Mouse (Mus musculus) G1E (cell line): ENCODE data around the gene Tmem40. TPM values are rescaled to one million over a fixed set of nuclear protein-coding genes. Genes with fewer than 3 reads are reported as not detected.

Experiments
- ATAC-seq: 2 replicates; pipeline ENCODE4 v1.8.0; 2016; ENCODE audit warnings: mild to moderate bottlenecking; ENCODE audit not compliant: insufficient number of reproducible peaks, poor library complexity, low FRiP score, severe bottlenecking; ENCODE audit errors: extremely low read depth
- DNase-seq: peaks from one replicate; pipeline ENCODE4 v3.0.0; 2012; ENCODE audit warnings: low spot score
- H3K27me3 ChIP-seq: 2 replicates; pipeline ENCODE4 v1.6.1; 2012; ENCODE audit warnings: mild to moderate bottlenecking, low read length, inconsistent platforms; ENCODE audit not compliant: insufficient read depth
- H3K36me3 ChIP-seq: replicated peaks from 2 replicates; pipeline ENCODE3; 2012; ENCODE audit warnings: mild to moderate bottlenecking, inconsistent platforms
- H3K4me1 ChIP-seq: 2 replicates; pipeline ENCODE4 v1.6.1; 2012; ENCODE audit warnings: low read depth, low read length, inconsistent platforms, mixed read lengths; ENCODE audit not compliant: insufficient read depth
- H3K4me3 ChIP-seq: 2 replicates; pipeline ENCODE4 v1.5.1; 2012; ENCODE audit warnings: low read depth, mild to moderate bottlenecking, inconsistent platforms, low read length, moderate library complexity, mixed read lengths
- H3K9me3 ChIP-seq: replicated peaks from 2 replicates; pipeline ENCODE4 v1.6.1; 2012; ENCODE audit warnings: inconsistent platforms
- CTCF ChIP-seq: IDR thresholded peaks from 2 replicates; pipeline ENCODE4 v1.5.1; 2012; ENCODE audit warnings: low read depth, low read length, inconsistent platforms, mixed read lengths
- GATA1 ChIP-seq: IDR thresholded peaks from 2 replicates; pipeline ENCODE4 v1.6.1; 2012; ENCODE audit warnings: borderline replicate concordance, low read length, inconsistent platforms, mixed read lengths
- GATA2 ChIP-seq: IDR thresholded peaks from 2 replicates; pipeline ENCODE4 v1.6.1; 2012; ENCODE audit warnings: low read depth, low read length, inconsistent platforms, borderline replicate concordance
- POLR2AphosphoS5 ChIP-seq: IDR thresholded peaks from 2 replicates; pipeline ENCODE4 v1.6.1; 2012; ENCODE audit warnings: low read depth, low read length, inconsistent platforms; ENCODE audit not compliant: insufficient replicate concordance
- TAL1 ChIP-seq: conservative IDR thresholded peaks from 2 replicates; pipeline ENCODE4 v1.6.1; 2012; ENCODE audit warnings: low read depth, low read length, inconsistent platforms, mixed read lengths
- polyA plus RNA-seq: library from polyadenylated mRNA; stranded (reverse); fragments of >175 nt; gene quantifications from 2 replicates; pipeline ENCODE4 v1.2.3, GENCODE M21; 2012
- total RNA-seq, 2 experiments: library from RNA; stranded (forward) in 1 of 2; stranded (reverse) in 1 of 2; fragments of 200-1000 nt in 1 of 2; fragments of >200 nt in 1 of 2; fragmentation: Nextera tagmentation in 1 of 2; gene quantifications; 2 replicates each; pipeline ENCODE4 v1.2.3; 2014 to 2017

Tmem40 gene
- total and polyA plus RNA-seq, 3 experiments = 1.8 to 14.6 (median 2.8) TPM

DNA sequence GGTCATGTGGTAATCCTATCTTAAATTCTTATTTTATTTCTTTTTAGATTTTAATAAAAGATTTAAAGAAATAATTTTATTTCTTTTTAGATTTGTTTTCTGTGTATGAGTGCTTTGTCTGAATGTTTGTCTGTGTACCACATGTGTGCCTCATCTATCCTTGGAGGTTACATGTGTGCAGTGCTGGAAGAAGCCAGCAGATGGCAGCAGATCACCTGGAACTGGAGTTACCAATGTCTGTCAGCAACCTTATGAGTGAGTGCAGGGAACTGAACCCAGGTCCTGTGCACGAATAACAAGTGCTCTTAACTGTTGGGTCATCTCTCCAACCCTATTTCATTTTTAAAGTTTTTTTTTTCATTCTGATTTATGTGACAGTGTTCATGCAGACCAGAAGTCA lies 35.1 kb downstream of the Tmem40 start:
- ATAC-seq = 0 out of 2 replicates have a peak, but pooled peaks have one; percentile 28
- Histone ChIP-seq H3K36me3 (no peaks in the 10 kb centered on the region), H3K4me1 (no peaks in the 10 kb centered on the region), H3K9me3 (peaks cover 4% of the 10 kb centered on the region; the same call in 1 of the 2 replicates), H3K4me3 (no peak overlapping the region), H3K27me3 (peaks cover 47% of the 10 kb centered on the region)
- TF ChIP-seq GATA1 (no peak), CTCF (peak; percentile 79)
- DNase-seq = no peak

- Histone ChIP-seq H3K4me3 (no peak overlapping the region), H3K4me1 (peaks cover 12% of the 10 kb centered on the region), H3K9me3 (0 out of 2 replicates have a peak, but pooled peaks cover 2% of the 10 kb centered on the region), H3K27me3 (peaks cover 35% of the 10 kb centered on the region), H3K36me3 (no peaks in the 10 kb centered on the region)
- ATAC-seq (no peak), DNase-seq (no peak)
- no peak for TF ChIP-seq TAL1
- no peak for TF ChIP-seq CTCF
Measured at GRCm38 (mm10) chr6:115722246-115722645, 40.0 kb downstream of the Tmem40 start.

GRCm38 (mm10) chr6:115717715-115718558 lies 44.3 kb downstream of the Tmem40 start:
- Histone ChIP-seq H3K4me1 (peaks cover 13% of the 10 kb centered on the region), H3K9me3 (no peaks in the 10 kb centered on the region), H3K36me3 (no peaks in the 10 kb centered on the region), H3K4me3 (no peak overlapping the region; the same call in 1 of the 2 replicates), H3K27me3 (peaks cover 22% of the 10 kb centered on the region)
- TF ChIP-seq POLR2AphosphoS5 (no peak), GATA1 (no peak), TAL1 (no peak), GATA2 (no peak), CTCF (no peak)
- ATAC-seq = peak; percentile 45; the same call in 1 of the 2 replicates
- peak; percentile 21 for DNase-seq

DNA sequence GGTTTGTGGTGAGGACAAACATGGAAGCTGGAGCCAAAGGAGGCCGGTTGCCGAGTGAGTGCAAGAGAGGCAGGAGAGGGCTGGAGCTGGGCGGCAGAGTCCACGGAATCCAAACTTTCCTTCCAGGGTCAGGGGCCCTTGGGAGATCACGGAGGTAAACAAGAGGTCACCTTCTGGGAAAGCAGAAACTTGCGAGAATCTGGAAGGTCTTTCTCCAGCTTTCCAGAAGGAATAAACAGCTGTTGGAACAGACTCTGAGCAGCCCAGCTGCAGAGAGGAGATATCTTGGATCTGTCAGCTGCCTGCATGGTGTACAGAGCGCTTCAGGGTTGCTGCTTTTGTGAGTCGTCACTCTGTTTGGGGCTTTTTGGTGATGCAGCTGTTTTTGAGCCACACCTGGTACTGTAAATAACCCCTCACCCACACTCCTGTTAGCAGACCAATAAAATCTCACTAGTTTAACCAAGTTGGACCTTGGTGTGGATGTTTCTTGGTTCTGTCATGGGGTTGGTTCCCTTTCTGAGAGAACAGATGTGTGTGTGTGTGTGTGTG lies 45.0 kb downstream of the Tmem40 start:
- Histone ChIP-seq H3K27me3 (peaks cover 15% of the 10 kb centered on the region), H3K4me1 (peaks cover 13% of the 10 kb centered on the region), H3K9me3 (no peaks in the 10 kb centered on the region), H3K36me3 (no peaks in the 10 kb centered on the region), H3K4me3 (no peak overlapping the region)
- TF ChIP-seq GATA2 = no peak
- no peak; the same call in 1 of the 2 replicates for TF ChIP-seq TAL1
- no peak for TF ChIP-seq POLR2AphosphoS5
- no peak for TF ChIP-seq GATA1
- TF ChIP-seq CTCF = no peak
- DNase-seq = no peak
- ATAC-seq = peak; percentile 15; the same call in 1 of the 2 replicates

- peaks cover 18% of the 10 kb centered on the region for H3K27me3 ChIP-seq
- no peaks in the 10 kb centered on the region for H3K9me3 ChIP-seq
- no peaks in the 10 kb centered on the region for H3K36me3 ChIP-seq
- H3K4me3 ChIP-seq = no peak overlapping the region
- no peak for DNase-seq
- no peak for TF ChIP-seq GATA2
- TF ChIP-seq GATA1 = no peak
- TF ChIP-seq TAL1 = no peak
- TF ChIP-seq CTCF = no peak
- no peak for TF ChIP-seq POLR2AphosphoS5
- 0 out of 2 replicates have a peak, but pooled peaks cover 2% of the 10 kb centered on the region for H3K4me1 ChIP-seq
- ATAC-seq = no peak
Measured at GRCm38 (mm10) chr6:115711261-115711660, 50.9 kb downstream of the Tmem40 start.

- TF ChIP-seq TAL1 = no peak
- TF ChIP-seq CTCF = no peak
- TF ChIP-seq GATA2 = no peak
- TF ChIP-seq POLR2AphosphoS5 = no peak
- no peak for TF ChIP-seq GATA1
- H3K4me1 ChIP-seq = 0 out of 2 replicates have a peak, but pooled peaks cover 7% of the 10 kb centered on the region
Measured at GRCm38 (mm10) chr6:115702901-115703300, 59.3 kb downstream of the Tmem40 start.

More at GRCm38 (mm10) chr6:115702901-115703300, 59.3 kb downstream of the Tmem40 start:
- DNase-seq (no peak), ATAC-seq (no peak)
- no peaks in the 10 kb centered on the region for H3K9me3 ChIP-seq
- peaks cover 22% of the 10 kb centered on the region for H3K27me3 ChIP-seq
- no peaks in the 10 kb centered on the region for H3K36me3 ChIP-seq
- no peak overlapping the region for H3K4me3 ChIP-seq
